Mouse (Mus musculus) forebrain, embryonic 13.5 days (tissue): ENCODE measurements around the gene Noc4l. TPM values are rescaled to one million over a fixed set of nuclear protein-coding genes. Genes with fewer than 3 reads are reported as not detected.

Experiments
- ATAC-seq: fragments of 200-750 bp; cut with Nextera tagmentation; 2 replicates; pipeline ENCODE4 v1.8.0; 2017
- H3K27ac ChIP-seq: fragments of 300-500 bp; sonication (generic); 2 replicates; pipeline ENCODE4 v1.5.1; 2015; ENCODE audit warnings: inconsistent platforms, mild to moderate bottlenecking, moderate library complexity
- H3K27me3 ChIP-seq: fragments of 300-500 bp; sonication (generic); 2 replicates; pipeline ENCODE4 v1.6.1; 2015; ENCODE audit warnings: mild to moderate bottlenecking, inconsistent platforms
- H3K36me3 ChIP-seq: fragments of 300-500 bp; sonication (generic); 2 replicates; pipeline ENCODE4 v1.6.1; 2015; ENCODE audit warnings: mild to moderate bottlenecking, inconsistent platforms; ENCODE audit not compliant: poor library complexity, severe bottlenecking
- H3K4me1 ChIP-seq: fragments of 300-500 bp; sonication (generic); 2 replicates; pipeline ENCODE4 v1.6.1; 2015; ENCODE audit warnings: inconsistent platforms
- H3K4me2 ChIP-seq: fragments of 300-500 bp; sonication (generic); 2 replicates; pipeline ENCODE4 v1.6.1; 2015; ENCODE audit warnings: inconsistent platforms, mild to moderate bottlenecking, moderate library complexity
- H3K4me3 ChIP-seq: fragments of 300-500 bp; sonication (generic); 2 replicates; pipeline ENCODE4 v1.5.1; 2015; ENCODE audit warnings: mild to moderate bottlenecking, inconsistent platforms
- H3K9ac ChIP-seq: fragments of 300-500 bp; sonication (generic); 2 replicates; pipeline ENCODE4 v1.6.1; 2015; ENCODE audit warnings: mild to moderate bottlenecking, inconsistent platforms
- H3K9me3 ChIP-seq: fragments of 300-500 bp; sonication (generic); replicated peaks from 2 replicates; pipeline ENCODE4 v1.6.1; 2016; ENCODE audit warnings: inconsistent platforms
- WGBS: fragments of 180-500 bp; shearing (Covaris S2); methylation state at CpG from one replicate; pipeline ENCODE4 v1.1.7; 2015; 5-methylcytosine and 5-hydroxymethylcytosine counted together
- polyA plus RNA-seq: library from polyadenylated mRNA; unstranded; fragments of >200 nt; fragmentation: Nextera tagmentation; extraction: Ambion mirVana; gene quantifications from 2 replicates; pipeline ENCODE4 v1.2.1, GENCODE M21; 2015

The Noc4l gene
- polyA plus RNA-seq, 1 experiment from 2014 or later, result 47.2 TPM

DNA sequence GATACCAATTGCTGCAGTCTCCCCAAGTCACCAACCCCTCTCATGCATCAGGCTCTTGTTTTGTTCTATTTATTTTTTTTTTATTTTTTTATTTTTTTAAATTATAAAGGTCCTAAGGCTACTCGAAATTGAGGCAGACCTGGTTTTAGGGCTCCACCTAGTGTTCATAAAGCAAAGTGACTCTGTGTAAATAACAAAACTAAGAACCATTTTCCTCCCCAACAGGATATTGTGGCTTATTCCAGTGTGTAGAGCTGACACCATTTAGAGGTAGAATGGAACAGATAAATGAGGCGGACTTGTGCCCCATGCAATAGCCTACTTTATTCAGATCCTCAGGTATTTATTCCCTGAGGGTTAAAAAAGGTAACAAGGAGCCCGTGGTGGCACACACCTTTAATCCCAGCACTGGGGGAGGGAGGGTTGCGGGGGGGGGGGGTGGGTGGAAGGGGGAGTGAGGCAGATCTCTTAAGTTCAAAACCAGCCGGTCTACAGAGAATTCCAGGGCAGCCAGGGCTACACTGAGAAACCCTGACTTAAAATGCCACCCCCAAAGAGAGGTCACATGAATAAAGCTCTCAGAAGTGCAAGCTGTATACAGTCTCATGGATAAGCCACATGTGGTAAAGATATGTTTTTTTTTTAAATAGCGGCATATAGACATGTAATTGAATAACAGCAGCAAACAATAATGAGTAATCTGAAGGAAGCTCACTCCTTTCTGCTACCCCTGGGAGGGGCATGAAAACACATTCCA is 17.1 kb downstream of the Noc4l start:
- 0 out of 2 replicates have a peak, but pooled peaks have one; percentile 45 for ATAC-seq

DNA sequence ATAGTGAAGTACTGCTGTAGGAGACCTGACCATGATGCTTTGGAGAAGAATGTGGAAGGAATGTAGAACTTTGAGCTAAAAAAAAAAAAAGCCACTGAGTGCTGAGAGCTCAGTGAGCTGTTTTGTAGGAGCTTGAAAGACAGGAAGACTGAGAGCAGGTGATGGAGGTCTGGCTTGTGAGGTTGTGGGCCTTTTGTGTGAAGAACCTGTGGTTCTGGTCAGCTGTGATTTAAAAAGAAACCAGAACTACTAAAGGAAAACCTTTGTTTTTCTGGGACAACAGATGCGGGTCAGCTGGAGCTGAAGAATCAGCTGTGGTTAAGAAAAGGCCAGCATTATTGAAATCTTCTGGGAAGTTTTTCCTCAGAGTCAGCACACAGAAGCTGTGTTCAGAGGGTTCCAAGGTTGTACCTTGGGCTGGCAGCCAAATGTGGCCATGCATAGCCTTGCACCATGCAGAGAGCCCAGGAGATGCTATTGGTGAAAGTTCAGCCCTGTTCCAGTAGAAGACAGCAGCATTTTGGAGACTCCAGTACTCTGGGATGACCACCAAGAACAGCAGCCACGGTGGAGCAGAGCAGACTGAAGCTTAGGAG is 23.6 kb downstream of the Noc4l start:
- Histone ChIP-seq H3K9ac (no peak overlapping the region), H3K4me1 (0 out of 2 replicates have a peak, but pooled peaks cover 4% of the 10 kb centered on the region), H3K9me3 (no peaks in the 10 kb centered on the region), H3K4me2 (no peak overlapping the region), H3K27me3 (0 out of 2 replicates have a peak, but pooled peaks cover 8% of the 10 kb centered on the region), H3K36me3 (no peaks in the 10 kb centered on the region), H3K27ac (no peak overlapping the region), H3K4me3 (no peak overlapping the region)
- WGBS, result 76% methylated on average over 2 of the region's 2 CpGs
- no peak for ATAC-seq

More for the DNA sequence above, 17.1 kb downstream of the Noc4l start:
- Histone ChIP-seq H3K27ac (no peak overlapping the region), H3K9me3 (no peaks in the 10 kb centered on the region), H3K36me3 (no peaks in the 10 kb centered on the region), H3K4me3 (no peak overlapping the region), H3K4me2 (no peak overlapping the region), H3K9ac (no peak overlapping the region), H3K27me3 (no peaks in the 10 kb centered on the region), H3K4me1 (no peaks in the 10 kb centered on the region)
- WGBS, result 41% methylated on average over 6 of the region's 6 CpGs

- no peak overlapping the region for H3K4me2 ChIP-seq
- no peak for ATAC-seq
- WGBS, result 23% methylated on average over 19 of the region's 19 CpGs
- H3K27me3 ChIP-seq, result 0 out of 2 replicates have a peak, but pooled peaks cover 8% of the 10 kb centered on the region
- no peaks in the 10 kb centered on the region for H3K36me3 ChIP-seq
- no peak overlapping the region for H3K27ac ChIP-seq
- 0 out of 2 replicates have a peak, but pooled peaks cover 4% of the 10 kb centered on the region for H3K4me1 ChIP-seq
- H3K4me3 ChIP-seq, result no peak overlapping the region
- H3K9ac ChIP-seq, result no peak overlapping the region
- H3K9me3 ChIP-seq, result no peaks in the 10 kb centered on the region
Observed at GRCm38 (mm10) chr5:110628156-110628555, 25.1 kb downstream of the Noc4l start.

GRCm38 (mm10) chr5:110627351-110627750 is 25.9 kb downstream of the Noc4l start:
- Histone ChIP-seq H3K27me3 (0 out of 2 replicates have a peak, but pooled peaks cover 8% of the 10 kb centered on the region), H3K4me2 (no peak overlapping the region), H3K4me3 (no peak overlapping the region), H3K9me3 (no peaks in the 10 kb centered on the region), H3K27ac (no peak overlapping the region), H3K4me1 (0 out of 2 replicates have a peak, but pooled peaks cover 4% of the 10 kb centered on the region), H3K9ac (no peak overlapping the region), H3K36me3 (no peaks in the 10 kb centered on the region)
- WGBS, result 75% methylated on average over 10 of the region's 10 CpGs
- ATAC-seq, result no peak

DNA sequence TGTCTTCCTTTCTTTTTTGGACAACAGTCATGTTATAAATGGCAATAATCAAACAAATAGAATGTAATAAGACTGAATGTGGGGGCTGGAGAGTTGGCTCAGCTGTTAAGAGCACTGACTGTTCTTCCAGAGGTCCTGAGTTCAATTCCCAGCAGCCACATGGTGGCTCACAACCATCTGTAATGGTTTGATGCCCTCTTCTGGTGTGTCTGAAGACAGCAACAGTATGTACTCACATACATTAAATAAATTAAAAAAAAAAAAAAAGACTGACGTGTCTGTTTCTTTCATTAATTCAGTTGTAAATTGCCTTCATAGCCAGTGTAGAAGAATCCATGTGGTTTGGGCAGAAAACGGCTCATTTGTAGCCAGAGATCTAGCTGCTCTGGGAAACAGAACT is 28.9 kb downstream of the Noc4l start:
- ATAC-seq, result no peak
- Histone ChIP-seq H3K4me1 (0 out of 2 replicates have a peak, but pooled peaks cover 4% of the 10 kb centered on the region), H3K9me3 (no peaks in the 10 kb centered on the region), H3K36me3 (no peaks in the 10 kb centered on the region), H3K9ac (no peak overlapping the region), H3K4me2 (no peak overlapping the region), H3K27me3 (0 out of 2 replicates have a peak, but pooled peaks cover 7% of the 10 kb centered on the region), H3K27ac (no peak overlapping the region), H3K4me3 (no peak overlapping the region)
- 87% methylated on average over 2 of the region's 2 CpGs for WGBS

GRCm38 (mm10) chr5:110619226-110619625 is 34.0 kb downstream of the Noc4l start:
- Histone ChIP-seq H3K4me2 (no peak overlapping the region), H3K27ac (no peak overlapping the region), H3K9ac (no peak overlapping the region), H3K36me3 (no peaks in the 10 kb centered on the region), H3K27me3 (no peaks in the 10 kb centered on the region), H3K4me3 (no peak overlapping the region), H3K4me1 (no peaks in the 10 kb centered on the region), H3K9me3 (no peaks in the 10 kb centered on the region)
- 91% methylated on average over 6 of the region's 6 CpGs for WGBS
- ATAC-seq, result no peak

- Histone ChIP-seq H3K36me3 (no peaks in the 10 kb centered on the region), H3K9me3 (no peaks in the 10 kb centered on the region), H3K27ac (no peak overlapping the region; the same call in 1 of the 2 replicates), H3K4me2 (no peak overlapping the region), H3K9ac (no peak overlapping the region), H3K4me1 (peaks cover 3% of the 10 kb centered on the region; the same call in 1 of the 2 replicates), H3K27me3 (peaks cover 9% of the 10 kb centered on the region), H3K4me3 (no peak overlapping the region)
- WGBS, result 80% methylated on average over 5 of the region's 5 CpGs
- ATAC-seq, result peak; percentile 86
Observed at GRCm38 (mm10) chr5:110611435-110612158, 41.6 kb downstream of the Noc4l start.

- H3K9me3 ChIP-seq, result no peaks in the 10 kb centered on the region
- no peak overlapping the region for H3K4me2 ChIP-seq
- peaks cover 3% of the 10 kb centered on the region; the same call in 1 of the 2 replicates for H3K4me1 ChIP-seq
- H3K27me3 ChIP-seq, result peaks cover 13% of the 10 kb centered on the region
- ATAC-seq, result no peak
- no peaks in the 10 kb centered on the region for H3K36me3 ChIP-seq
- no peak overlapping the region for H3K27ac ChIP-seq
- no peak overlapping the region for H3K9ac ChIP-seq
- H3K4me3 ChIP-seq, result no peak overlapping the region
- WGBS, result 91% methylated on average over 7 of the region's 7 CpGs
Observed at GRCm38 (mm10) chr5:110610484-110610883, 42.7 kb downstream of the Noc4l start.

- no peak overlapping the region for H3K9ac ChIP-seq
- no peak overlapping the region for H3K27ac ChIP-seq
- H3K27me3 ChIP-seq, result peaks cover 13% of the 10 kb centered on the region
- H3K4me1 ChIP-seq, result peaks cover 3% of the 10 kb centered on the region; the same call in 1 of the 2 replicates
- no peaks in the 10 kb centered on the region for H3K36me3 ChIP-seq
- 76% methylated on average over 5 of the region's 5 CpGs for WGBS
- no peak for ATAC-seq
- no peak overlapping the region for H3K4me2 ChIP-seq
- no peaks in the 10 kb centered on the region for H3K9me3 ChIP-seq
- no peak overlapping the region for H3K4me3 ChIP-seq
Observed at GRCm38 (mm10) chr5:110609868-110610267, 43.3 kb downstream of the Noc4l start.

DNA sequence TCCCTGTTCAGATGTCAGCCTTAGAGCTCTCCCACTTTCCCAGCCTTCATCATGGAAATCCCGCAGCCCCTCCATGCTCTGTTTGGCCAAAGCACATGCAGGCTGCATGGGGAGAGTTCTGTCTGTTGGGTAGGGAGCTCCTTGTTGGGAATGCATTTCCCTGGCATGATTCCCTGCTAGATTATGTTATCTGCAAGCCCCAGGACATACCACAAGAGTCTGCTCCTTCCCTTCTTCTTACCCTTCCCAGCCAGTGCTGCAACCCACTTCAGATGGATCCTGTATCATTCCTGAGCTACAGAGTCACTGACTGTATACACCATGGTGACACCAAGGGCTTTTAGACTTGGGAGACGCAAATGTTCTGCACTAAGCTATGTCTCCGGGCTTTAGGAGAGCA is 43.8 kb downstream of the Noc4l start:
- Histone ChIP-seq H3K4me3 (no peak overlapping the region), H3K9ac (no peak overlapping the region), H3K27me3 (peaks cover 13% of the 10 kb centered on the region), H3K27ac (no peak overlapping the region), H3K4me2 (no peak overlapping the region), H3K9me3 (no peaks in the 10 kb centered on the region), H3K4me1 (peaks cover 3% of the 10 kb centered on the region; the same call in 1 of the 2 replicates), H3K36me3 (no peaks in the 10 kb centered on the region)
- 76% methylated on average over 3 of the region's 3 CpGs for WGBS
- ATAC-seq, result no peak

DNA sequence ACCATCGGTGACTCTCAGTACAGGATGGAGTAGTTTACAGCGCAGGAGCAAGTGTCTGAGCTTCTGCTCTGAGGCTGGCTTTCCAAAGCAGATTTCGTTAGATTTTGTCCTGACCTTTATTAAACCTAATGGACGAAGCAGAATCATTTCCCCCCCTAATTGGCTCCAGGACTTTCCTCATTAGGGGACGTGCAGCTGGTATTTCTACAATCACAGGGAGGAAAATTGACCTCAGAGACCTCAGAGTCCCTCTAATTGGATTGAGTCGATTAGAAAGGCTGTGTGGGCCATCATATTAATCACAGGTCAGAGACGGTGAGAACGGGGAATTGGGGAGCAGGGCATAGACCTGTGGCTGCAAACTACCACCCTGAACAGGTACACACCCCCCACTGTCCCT is 44.3 kb downstream of the Noc4l start:
- H3K4me3 ChIP-seq, result no peak overlapping the region
- H3K36me3 ChIP-seq, result no peaks in the 10 kb centered on the region
- peaks cover 3% of the 10 kb centered on the region; the same call in 1 of the 2 replicates for H3K4me1 ChIP-seq
- H3K4me2 ChIP-seq, result no peak overlapping the region
- peaks cover 13% of the 10 kb centered on the region for H3K27me3 ChIP-seq
- H3K9me3 ChIP-seq, result no peaks in the 10 kb centered on the region
- WGBS, result 23% methylated on average over 8 of the region's 8 CpGs
- no peak overlapping the region for H3K9ac ChIP-seq
- no peak overlapping the region for H3K27ac ChIP-seq
- no peak for ATAC-seq

GRCm38 (mm10) chr5:110608336-110608735 is 44.9 kb downstream of the Noc4l start:
- H3K36me3 ChIP-seq, result no peaks in the 10 kb centered on the region
- no peak overlapping the region for H3K4me2 ChIP-seq
- no peak overlapping the region for H3K27ac ChIP-seq
- ATAC-seq, result no peak
- H3K27me3 ChIP-seq, result peaks cover 13% of the 10 kb centered on the region
- no peaks in the 10 kb centered on the region for H3K9me3 ChIP-seq
- no peak overlapping the region for H3K4me3 ChIP-seq
- no peak overlapping the region for H3K9ac ChIP-seq
- H3K4me1 ChIP-seq, result peaks cover 3% of the 10 kb centered on the region; the same call in 1 of the 2 replicates
- WGBS, result 73% methylated on average over 6 of the region's 6 CpGs
